Mouse (Mus musculus): ENCODE measurements around the gene Unc45a.
"Not testable (repeated sequence)": the region's sequence is repeated elsewhere in the genome, so short reads cannot be mapped to it uniquely, and the experiment has no call there.

Gene Unc45a

DNA sequence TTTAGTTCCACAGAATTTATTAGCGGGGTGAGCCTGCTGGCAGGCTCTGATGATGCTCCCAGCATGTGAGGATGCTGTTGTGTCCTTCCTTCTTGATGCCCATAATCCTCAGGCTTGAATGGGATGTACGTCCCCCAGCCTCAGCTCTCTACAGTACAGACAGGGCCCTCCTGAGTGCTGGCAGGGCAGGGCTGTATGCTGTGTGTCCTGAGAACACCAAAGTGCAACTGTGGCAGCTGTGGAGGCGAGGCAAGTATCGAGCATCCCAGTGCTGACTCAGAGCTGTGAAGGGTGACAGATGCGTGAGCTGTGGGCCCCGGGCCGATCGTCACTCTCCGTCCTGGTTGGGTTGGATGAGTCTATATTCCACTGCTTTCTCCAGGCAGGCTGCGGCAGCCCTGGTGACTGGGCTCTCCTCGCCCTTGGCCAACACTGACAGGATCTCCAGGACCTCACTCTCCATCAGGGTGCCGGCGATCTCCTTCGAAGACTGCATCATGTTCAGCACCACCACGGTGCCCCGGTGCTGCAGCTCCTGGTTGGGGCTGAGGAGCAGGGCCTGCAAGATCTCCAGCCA is 15.4 kb downstream of the Unc45a start:
- DNase-seq (ENCODE audit: low spot score in 2 of 2) = no peak

DNA sequence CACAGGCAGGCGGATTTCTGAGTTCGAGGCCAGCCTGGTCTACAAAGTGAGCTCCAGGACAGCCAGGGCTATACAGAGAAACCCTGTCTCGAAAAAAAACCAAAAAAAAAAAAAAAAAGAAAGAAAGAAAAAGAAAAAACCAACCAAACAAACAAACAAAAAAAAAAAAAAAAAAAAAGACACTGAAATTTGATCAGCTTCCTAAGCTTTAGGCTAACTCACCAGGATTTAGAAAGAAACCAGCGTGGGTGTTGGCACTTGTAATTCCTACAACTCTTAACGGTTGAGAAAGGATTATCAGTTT is 16.0 kb downstream of the Unc45a start:
- DNase-seq (ENCODE audit: low spot score in 2 of 2) = not testable (repeated sequence)

DNA sequence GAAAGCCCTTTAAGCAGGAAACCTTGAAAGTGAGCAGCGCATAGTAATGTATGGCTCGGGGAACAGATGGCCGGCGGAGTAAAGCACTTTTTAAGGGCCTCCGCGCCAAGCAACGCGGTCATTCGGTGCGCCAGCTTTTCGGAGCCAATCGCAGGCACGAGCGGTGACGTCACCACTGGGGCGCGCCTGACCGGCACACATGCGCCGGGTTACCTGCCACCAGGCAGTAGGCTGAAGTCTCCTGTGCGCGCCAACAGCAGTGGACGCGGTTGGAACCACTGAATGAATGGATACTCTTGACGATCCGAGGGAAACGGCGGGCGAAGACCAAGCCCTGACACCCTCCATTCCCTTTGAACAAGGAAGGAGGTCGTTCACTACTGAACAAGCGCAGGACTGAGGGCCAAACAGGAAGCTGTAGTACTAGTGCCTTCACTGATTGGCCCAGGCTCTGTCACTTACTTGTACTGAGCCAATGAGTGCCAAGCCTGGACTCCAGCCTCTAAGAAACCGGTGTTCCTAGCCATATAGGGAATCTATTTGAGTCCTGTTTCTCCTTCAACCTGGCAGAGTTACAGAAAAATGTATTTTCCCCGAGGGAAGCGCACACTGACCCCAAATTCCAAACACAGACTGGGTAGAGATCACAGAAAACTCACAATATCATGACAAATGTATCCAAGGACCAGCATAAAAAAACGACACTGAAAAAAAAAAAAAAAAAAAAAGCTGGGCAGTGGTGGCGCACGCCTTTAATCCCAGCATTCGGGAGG is 16.6 kb downstream of the Unc45a start, which contains the start of gene Rccd1:
TSS of gene Rccd1 (minus strand) at position 412 of the 773 bp plus-strand sequence.
- peak; percentile 85 to 88 for DNase-seq (ENCODE audit: low spot score in 2 of 2)

DNA sequence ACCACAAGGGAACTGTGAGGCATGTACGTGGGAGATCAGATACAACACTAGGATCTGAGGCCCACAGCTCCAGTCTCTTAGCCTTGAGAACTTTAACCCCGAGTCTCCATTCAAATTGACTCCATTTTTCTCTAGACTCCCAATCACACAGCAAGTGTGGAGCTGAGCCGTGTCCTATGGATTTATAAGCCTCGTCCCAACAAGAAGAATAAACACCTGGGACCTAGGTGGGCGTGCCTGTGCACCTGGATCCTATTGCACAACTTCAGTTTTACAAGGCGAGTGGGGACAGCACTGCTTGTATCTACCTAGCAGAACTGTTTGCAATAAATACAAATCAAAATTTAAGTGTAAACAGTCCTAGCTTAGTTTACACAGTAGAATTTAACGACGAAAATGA is 17.5 kb downstream of the Unc45a start:
- DNase-seq (ENCODE audit: low spot score in 2 of 2) = no peak

DNA sequence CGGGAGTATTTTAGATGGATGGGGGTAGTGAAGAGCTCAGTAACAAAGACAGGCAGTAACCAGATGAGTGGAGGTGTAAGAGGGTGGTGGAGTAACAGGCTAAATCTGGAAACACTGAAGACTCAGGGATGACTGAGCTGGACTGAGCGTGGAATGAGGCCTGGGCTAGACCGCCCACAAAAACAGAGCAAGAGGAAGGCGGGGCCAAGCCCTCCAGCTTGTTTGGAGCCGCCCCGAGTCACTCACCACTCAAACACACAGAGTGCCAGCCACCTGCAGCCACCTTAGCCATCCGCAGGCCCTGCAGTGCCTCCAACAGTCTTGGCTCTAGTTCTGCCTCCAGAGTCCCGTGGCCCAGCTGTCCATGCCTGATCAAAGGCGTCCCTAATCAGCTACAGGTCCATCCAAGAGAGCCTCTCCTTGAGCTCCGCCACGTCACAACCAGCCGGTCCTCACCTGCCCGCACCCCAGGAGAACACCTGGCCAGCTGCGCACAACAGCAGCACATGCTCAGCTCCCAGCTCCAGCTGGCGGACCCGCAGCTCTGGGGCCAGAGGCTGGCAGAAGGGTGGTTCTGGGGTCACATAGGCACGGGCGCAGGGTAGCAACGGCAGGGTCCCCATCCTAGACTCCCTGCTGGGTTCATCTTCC is 20.8 kb downstream of the Unc45a start:
- no peak for DNase-seq (ENCODE audit: low spot score in 2 of 2)

DNA sequence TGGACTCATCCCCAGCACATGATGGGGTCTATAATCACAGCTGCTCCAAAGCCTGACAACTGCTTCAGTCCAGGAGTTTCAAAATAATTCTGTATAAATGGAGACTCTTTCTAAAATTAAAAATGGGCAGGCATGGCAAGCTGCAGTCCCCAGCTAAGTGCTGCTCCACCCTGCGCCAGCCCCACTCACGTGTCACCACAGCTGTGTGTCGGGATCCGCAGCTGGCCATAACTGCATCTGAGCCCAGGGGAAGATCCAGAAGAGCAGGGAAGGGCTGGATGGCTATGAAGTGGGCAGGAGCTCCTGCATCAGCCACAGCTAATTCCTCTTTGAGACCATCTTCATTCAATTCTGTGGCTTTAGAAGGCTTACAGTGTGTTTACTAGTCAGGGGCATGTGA is 22.1 kb downstream of the Unc45a start:
- DNase-seq (ENCODE audit: low spot score in 2 of 2) = no peak

DNA sequence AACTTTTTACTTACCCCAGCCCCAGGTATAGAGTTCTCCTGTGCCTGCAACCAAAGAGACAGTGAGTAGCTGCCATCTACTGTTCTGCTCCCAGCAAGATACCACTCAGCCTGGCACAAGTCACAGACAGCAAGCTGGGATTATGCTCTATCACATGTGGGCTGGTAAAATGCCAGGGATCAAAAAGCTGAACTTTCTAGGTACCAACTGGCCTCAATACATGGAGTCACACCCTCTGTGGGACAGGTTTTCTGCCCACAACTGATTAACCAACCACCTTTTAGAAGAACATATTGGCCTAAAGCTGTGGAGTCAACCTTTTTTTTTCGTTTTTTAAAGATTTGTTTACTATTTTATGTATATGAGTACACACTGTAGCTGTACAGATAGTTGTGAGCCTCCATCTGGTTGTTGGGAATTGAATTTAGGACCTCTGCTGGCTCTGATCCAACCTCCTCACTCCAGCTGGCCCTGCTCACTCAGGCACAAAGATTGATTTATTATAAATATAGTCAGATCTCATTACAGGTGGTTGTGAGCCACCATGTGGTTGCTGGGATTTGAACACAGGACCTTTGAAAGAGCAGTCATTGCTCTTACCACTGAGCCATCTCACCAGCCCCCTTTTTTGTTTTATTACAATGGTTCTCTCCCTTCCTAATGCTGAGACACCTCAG is 23.2 kb downstream of the Unc45a start:
- no peak for DNase-seq (ENCODE audit: low spot score in 2 of 2)

DNA sequence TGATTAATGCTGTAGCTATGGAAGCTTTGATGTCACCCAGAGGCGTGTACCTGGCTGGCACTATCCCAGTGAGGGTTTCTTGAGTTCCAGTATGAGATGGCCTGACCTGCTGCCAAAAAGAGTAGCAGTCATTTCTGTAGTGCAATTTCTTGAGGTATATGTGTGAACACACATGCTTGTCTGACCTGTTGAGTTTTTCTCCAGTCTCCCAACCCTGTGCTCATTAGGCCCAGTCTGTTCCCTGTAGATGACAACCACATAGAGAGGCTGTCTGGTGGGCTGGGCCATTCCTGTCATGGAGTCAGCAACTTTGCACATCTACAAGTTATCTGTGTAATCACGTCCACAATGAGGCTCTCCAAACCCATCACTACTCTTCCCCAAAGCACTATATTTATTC is 25.1 kb downstream of the Unc45a start:
- DNase-seq (ENCODE audit: low spot score in 2 of 2) = no peak

DNA sequence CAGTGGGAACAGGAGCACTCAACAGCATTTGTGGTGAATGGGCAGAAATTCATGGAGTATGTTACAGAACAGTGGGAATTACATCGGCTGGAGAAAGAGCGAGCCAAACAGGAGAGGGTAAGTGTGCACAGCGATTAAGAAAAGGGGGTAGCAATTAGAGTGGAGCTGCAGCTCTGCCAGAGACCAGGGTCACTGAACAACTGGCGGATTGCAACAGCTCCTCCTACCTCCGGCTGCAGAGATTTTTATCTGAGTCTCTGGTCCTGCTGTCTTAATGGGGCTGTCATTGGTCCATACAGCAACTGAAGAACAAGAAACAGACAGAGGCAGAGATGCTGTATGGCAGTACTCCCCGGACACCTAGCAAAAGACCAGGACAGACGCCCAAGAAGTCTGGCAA is 30.0 kb downstream of the Unc45a start:
- DNase-seq (ENCODE audit: low spot score in 2 of 2) = no peak

DNA sequence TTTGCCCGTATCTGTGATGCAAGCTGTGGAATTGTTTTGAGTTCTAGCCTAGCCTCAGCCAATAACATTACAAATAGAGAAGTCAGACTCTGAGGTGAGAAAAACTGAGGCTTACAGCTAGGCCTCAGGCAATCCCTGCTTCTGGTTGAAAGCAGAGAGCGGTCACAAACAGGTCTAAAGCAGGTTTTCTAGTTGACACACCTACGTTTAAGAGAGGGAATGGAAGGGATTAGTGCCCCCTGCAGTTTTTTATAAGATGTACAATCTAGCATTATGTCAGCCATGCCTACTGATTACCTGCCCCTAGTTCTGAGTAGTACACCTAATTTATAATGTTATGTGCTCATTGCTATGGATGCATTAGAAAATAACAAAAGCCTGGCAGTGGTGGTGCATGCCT is 33.0 kb downstream of the Unc45a start:
- no peak for DNase-seq (ENCODE audit: low spot score in 2 of 2)

DNA sequence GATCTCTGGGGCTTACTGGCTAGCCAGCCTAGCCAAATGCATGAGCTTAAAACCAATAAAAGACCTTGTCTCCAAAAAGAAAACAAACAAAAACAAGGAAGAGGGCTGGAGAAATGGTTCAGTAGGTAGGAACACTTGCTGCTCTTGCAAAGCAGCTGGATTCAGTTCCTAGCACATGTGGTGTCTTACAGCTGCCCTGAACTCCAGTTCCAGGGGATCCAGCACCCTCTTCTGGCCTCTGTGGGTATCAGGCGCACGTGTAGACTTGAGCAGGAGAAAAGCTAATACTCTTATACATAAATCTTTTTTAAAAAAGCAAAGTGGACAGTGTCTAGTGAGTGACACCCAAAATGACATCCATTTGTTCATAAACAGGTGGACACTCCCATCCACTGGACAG is 39.3 kb downstream of the Unc45a start:
- no peak for DNase-seq (ENCODE audit: low spot score in 2 of 2)

DNA sequence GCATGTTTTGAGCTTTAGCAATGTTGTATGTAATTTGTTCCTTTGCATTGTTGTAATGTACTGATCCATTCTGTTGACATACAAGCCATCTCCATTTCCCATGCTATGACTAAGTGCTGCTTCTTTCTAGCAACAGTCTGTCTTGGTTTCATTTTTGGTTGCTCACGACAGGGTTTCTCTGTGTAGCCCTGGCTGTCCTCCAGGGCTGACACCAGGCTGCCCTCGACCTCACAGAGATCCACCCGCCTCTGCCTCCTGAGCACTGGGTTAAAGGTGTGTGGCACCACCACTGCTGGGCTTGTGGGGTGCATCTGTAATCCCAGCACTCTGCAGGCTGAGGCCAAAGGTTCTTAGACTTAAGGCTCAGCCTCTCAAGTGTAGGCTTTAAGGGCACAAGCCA is 41.2 kb downstream of the Unc45a start:
- DNase-seq (ENCODE audit: low spot score in 2 of 2) = no peak

DNA sequence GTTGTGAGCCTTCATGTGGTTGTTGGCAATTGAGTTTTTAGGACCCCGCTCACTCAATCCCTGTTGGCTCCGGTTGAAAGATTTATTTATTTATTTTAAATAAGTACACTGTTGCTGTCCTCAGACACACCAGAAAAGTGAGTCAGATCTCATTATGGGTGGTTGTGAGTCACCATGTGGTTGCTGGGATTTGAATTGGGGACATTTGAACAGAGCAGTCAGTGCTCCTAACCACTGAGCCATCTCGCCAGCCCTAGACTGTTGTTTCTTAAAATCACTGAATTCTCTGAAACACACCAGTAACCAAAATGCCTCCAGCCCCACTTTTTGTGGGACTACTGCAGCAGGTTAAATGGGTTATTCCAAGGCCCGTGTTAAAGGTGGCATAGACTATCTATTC is 42.1 kb downstream of the Unc45a start:
- no peak for DNase-seq (ENCODE audit: low spot score in 2 of 2)

DNA sequence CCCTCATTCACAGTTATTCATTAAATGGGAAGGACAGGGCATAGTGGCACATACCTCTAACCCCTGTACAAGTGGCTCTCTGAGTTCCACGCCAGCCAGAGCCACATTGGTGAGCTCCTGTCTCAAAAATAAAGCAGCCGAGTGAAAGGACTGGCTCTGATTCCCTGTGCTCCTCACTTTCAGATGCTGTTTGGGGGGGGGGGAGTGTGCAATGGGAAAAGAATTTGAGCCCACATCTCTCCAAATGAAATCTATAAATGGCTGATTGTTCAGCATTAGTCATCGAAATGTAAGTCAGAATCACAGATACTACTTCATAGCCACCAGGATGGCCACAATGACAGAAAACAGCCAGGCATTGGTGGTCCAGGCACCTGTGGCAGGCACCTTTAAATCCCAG is 43.8 kb downstream of the Unc45a start:
- no peak for DNase-seq (ENCODE audit: low spot score in 2 of 2)

DNA sequence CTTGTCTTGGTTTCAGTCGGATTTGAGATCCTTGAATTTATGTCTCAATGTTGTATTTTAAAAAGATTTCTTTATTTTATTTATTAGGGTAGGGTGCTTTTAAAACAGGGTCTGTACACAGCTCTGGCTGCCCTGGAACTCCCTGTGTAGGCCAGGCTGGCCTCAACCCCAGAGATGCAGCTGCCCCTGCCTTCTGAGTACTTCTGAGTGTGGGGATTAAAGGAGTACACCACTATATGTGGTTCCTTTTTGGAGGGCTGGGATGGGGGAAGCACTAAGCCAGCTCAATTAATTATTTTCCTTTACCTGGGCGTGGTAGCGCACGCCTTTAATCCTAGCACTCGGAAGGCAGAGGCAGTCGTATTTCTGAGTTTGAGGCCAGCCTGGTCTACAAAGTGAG is 44.3 kb downstream of the Unc45a start:
- no peak for DNase-seq (ENCODE audit: low spot score in 2 of 2)

DNA sequence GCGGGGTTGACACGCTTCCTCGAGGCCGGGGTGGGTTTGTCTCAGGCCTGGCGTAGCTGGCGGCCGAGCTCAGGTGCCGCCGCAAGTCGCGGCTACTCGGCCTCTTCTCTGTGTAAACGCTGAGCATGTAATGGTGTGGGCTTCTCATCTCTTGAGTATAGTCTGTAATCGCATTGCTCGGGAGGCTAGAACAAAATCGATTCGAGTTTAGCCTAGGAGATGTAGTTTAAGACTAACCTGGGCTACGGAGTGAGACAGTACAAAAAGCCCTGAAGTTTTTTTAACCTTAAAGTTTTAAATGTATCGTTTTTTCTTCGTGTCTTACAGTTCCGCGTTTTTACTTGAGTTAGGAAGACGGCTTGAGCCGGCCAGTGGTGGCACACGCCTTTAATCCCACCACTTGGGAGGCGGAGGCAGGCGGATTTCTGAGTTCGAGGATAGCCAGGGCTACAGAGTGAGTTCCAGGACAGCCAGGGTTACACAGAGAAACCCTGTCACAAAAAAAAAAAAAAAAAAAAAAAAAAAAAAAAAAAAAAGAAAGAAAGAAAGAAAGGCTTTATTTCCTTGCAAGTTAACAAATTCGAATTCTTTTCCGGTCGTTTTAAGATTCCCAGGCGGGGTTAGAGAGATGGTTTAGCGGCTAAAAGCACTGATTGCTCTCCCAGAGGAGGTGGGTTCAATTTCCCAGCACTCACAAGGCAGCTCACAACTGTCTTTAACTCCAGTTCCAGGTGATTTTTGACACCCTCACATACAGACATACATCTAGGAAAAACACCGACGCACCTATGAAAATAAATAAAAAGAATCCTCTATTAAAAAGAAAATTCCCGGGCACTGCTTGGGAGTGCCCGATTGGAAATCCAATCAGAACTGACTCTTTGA is 45.8 kb downstream of the Unc45a start:
- DNase-seq (ENCODE audit: low spot score in 2 of 2) = no peak

DNA sequence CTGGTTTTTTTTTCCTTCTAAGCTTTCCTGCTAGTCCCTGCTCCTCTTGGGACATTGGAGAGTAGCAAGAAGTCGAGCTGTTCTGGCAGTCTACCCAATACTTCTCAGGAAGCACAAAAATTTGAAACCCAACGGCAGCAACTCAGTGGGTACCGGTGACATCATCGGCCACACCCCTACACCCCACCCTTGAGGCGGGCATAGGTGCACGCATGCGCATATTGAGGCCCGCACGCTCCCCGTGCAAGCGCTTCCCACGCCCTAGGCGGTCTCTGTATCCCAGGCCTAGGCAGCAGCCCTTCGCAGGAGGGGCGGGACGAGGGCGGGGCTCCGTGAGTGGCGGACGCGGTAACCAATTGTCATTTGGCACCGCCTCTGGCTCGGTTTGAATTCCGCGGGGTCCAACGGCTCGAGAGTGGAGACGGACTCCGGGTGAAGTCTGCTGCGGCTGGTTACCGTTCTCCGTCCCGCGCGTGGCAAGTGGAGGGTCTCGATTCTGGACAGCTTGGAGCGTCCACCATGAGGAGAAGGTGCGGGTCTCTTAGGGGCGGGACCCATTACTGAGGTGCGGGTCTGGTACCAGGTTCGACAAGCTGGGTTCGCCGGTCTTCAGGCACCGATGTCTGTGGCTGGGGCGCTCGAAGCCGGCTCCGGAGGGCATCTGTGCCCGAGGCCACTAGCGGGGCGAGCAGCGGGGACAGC is 46.6 kb downstream of the Unc45a start, which contains the start of gene Prc1:
TSS of gene Prc1 (plus strand) at position 389 of the 702 bp plus-strand sequence.
- DNase-seq (ENCODE audit: low spot score in 2 of 2) = peak; percentile 98 to 99

DNA sequence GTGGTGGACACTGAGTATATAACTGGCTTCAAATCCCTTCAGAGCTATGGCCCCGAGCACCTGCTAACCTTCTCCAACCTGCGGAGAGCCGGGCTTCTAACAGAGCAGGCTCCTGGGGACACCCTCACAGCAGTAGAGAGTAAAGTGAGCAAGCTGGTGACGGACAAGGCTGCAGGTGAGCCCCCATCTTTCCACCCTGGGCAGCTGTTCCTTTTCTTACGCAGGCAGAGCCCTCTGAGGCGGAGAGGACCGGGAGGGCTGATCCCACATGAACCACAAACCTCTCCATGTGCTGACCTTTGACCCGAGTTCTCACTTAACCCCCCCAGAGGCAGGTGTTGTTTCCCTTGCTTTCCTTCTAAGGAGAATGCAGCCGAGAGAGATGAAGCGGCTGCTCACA is 53.1 kb downstream of the Unc45a start:
- no peak for DNase-seq (ENCODE audit: low spot score in 2 of 2)

DNA sequence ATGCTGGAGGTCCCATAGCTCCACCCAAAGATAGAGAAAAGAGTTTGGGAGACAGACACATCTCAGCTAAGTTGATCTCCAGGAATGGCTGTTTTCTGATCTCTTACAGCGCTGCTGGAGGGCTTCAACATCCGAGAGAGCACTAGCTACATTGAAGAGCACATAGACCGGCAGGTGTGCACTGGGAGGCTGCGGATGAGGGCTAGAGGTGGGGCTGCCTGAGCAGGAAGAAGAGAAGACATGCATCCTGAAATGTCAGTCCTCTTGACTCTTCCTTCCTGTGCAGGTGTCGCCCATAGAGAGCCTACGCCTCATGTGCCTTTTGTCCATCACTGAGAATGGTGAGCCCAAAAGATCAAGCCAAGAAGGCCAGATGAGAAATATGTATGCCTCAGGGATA is 55.1 kb downstream of the Unc45a start:
- peak; percentile 37 to 46 for DNase-seq (ENCODE audit: low spot score in 2 of 2)

DNA sequence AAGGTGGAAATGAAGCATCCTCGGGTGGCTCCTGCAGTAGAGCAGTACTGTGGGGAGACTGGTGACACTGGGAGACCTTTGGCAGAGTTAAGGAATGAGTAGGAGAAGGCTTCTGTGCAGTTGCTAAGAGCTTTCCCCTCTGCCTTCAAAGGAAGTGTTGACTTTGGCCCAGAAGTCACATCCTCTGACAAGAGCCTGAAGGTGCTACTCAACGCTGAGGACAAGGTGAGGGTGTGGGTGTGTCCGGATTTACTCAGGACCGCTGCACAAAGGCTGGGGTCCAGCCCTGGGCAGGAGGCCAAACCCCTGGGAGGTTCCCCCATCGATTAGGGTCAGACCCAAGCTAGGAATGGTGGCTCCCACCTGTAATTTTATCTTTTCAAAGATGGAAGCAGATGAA is 56.4 kb downstream of the Unc45a start:
- DNase-seq (ENCODE audit: low spot score in 2 of 2) = no peak

Data from thymus, postnatal 10 days (tissue).